Mouse (Mus musculus): ENCODE data around the gene Tnks2.

Tnks2 gene

DNA sequence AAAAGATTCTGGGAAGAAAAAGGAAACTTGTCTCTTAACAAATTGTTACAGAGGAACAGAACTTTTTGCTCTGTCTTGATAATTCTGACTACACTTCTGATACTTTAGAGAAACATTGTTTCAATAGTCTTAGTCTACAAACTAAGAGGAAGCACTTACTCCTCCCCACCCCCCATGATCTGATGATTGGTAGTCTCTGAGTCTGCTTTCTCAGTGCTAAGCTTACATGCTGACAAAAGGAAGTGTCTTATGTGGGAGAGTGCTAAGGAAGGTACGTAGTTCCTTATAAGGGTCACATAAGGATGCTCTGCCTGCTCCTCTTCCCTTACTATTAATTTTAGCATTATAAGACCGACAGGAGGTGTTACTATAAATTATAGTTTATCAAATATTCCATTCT, 98.6 kb downstream of the Tnks2 start:
- DNase-seq (ENCODE audit: low read depth): no peak

DNA sequence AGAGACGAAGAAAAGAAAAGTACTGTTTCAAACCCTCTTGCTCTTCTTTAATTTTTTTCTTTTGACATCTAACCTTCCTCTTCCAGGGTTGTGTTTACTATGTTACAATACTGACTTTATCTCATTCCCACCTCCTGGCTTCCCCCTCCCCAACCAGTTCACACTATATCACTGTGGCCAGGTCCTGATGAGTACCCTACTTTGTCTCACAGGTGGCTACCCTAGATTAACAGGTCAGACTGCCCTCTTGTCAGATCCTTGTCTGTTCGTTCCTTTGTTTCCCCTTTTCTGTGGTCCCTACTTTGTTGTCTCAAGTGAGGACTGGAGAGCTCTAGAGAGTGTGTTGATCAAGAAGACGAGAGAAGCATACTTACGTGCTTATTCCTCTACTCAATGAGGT, 102.3 kb downstream of the Tnks2 start:
- DNase-seq (ENCODE audit: low read depth): no peak

DNA sequence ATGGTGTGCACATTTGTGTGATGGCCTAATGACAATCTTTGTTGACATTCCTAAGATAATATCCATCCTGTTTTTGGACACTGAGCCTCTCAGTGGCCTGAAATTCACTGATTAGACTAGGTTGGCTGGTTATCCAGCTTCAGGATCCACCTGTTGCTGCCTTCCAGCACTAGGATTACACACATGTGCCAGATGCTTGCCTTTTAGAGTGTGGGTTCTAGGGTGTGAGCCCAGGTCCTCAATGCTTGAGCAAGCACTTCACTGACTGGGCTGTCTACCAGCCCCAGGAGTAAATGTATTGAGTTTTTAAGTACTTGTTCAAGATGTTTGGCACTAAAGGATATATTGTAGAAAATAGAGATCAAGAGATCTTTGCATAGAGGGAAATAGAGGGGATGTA, 104.0 kb downstream of the Tnks2 start:
- DNase-seq (ENCODE audit: low read depth): no peak

DNA sequence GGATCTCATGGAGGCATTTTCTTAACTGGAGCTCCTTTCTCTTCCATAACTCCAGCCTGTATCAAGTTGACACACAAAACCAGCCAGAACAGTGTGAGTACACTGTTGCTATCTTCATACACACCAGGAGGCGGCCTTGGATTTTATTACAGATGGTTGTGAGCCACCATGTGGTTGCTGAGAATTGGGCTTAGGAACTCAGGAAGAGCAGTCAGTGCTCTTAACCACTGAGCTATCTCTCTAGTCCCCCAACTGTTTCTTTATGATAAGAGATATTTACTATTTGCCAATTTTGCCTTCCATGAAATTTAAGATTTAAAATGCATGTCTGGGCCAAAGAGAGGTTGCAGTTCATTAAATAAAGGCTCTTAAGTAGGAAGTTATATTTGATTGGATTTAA, 106.0 kb downstream of the Tnks2 start:
- peak; percentile 44 for DNase-seq (ENCODE audit: low read depth)

Measured in c-Kit-positive CD71-positive TER-119-negative erythroid progenitor cells, embryonic 14.5 days (primary cell).